Comparison of ENCODE assay signal across 14 mouse cellular contexts in genomic region chr1:57096740-57097139, GRCm38 (mm10).
DNase-seq lines count a peak whose midpoint lies in the region; ATAC-seq and TF ChIP-seq lines count a peak whose summit lies in the region.
"Had no signal": no experiment of that assay in that cellular context is flagged by ENCODE, and none has a peak within 500 bp of the region (broad histone marks: within the 10 kb centered on the region; RNA-seq: fewer than 3 reads in every experiment).

No protein-coding gene starts in this region.

- no peak overlapping the region for H3K9ac ChIP-seq in hindbrain, embryonic 12.5 days
- H3K9ac ChIP-seq in hindbrain, postnatal 0 days (replicated peaks; ENCODE audit: low read length): no peak overlapping the region
- no peak overlapping the region for H3K9ac ChIP-seq in limb, embryonic 13.5 days

- no peaks in the 10 kb centered on the region for H3K27me3 ChIP-seq in hindbrain, embryonic 12.5 days
- H3K27me3 ChIP-seq in hindbrain, postnatal 0 days (ENCODE audit: insufficient read depth, low read length): no peaks in the 10 kb centered on the region
- 0 out of 2 replicates have a peak, but pooled peaks cover 8% of the 10 kb centered on the region for H3K27me3 ChIP-seq in embryonic facial prominence, embryonic 10.5 days (replicated peaks; ENCODE audit: low read depth, poor library complexity, severe bottlenecking)
- peaks cover 13% of the 10 kb centered on the region; the same call in 1 of the 2 replicates for H3K27me3 ChIP-seq in limb, embryonic 13.5 days

- no peak for TF ChIP-seq CTCF in hindbrain, postnatal 0 days (IDR thresholded peaks at IDR 0.05; ENCODE audit: low read depth)

- no peak overlapping the region for H3K4me2 ChIP-seq in hindbrain, embryonic 12.5 days (replicated peaks)
- no peak overlapping the region for H3K4me2 ChIP-seq in hindbrain, postnatal 0 days (ENCODE audit: low read depth, low read length)
- peak overlapping the region; percentile 23; the same call in 1 of the 2 replicates for H3K4me2 ChIP-seq in limb, embryonic 13.5 days (replicated peaks)

- peak; percentile 35; the same call in 1 of the 2 replicates for ATAC-seq in hindbrain, embryonic 12.5 days (ENCODE audit: low FRiP score)
- no peak for ATAC-seq in hindbrain, postnatal 0 days
- ATAC-seq in limb, embryonic 13.5 days (ENCODE audit: low FRiP score, low read depth): peak; percentile 57
- ATAC-seq: activated CD4-positive, CD25-positive, alpha-beta regulatory T cell, adult 4 months had no signal

- H3K4me1 ChIP-seq in hindbrain, embryonic 12.5 days: peaks cover 15% of the 10 kb centered on the region
- no peaks in the 10 kb centered on the region for H3K4me1 ChIP-seq in hindbrain, postnatal 0 days (ENCODE audit: insufficient read depth, low read length)
- H3K4me1 ChIP-seq in embryonic facial prominence, embryonic 10.5 days: peaks cover 19% of the 10 kb centered on the region
- peaks cover 19% of the 10 kb centered on the region for H3K4me1 ChIP-seq in limb, embryonic 13.5 days

- no peak for DNase-seq in hindbrain, postnatal 0 days (ENCODE audit: low spot score)
- DNase-seq in Muller cell, postnatal 12 days (ENCODE audit: inconsistent ontology term): peak; percentile 47
- peak; percentile 52 for DNase-seq in embryonic facial prominence, embryonic 10.5 days (ENCODE audit: low spot score)
- no peak for DNase-seq in right cerebral cortex, postnatal 25 days
- DNase-seq in adrenal gland, postnatal 36 days: no peak
- DNase-seq: cerebellum, adult 9-11 months; gastrocnemius, postnatal 10 days; layer of hippocampus, adult 9-11 months; thymus, postnatal 25 days had no signal

- WGBS in hindbrain, embryonic 12.5 days: 59% methylated on average over 8 of the region's 8 CpGs
- WGBS in hindbrain, postnatal 0 days: 55% methylated on average over 8 of the region's 8 CpGs
- WGBS in embryonic facial prominence, embryonic 10.5 days: 51% methylated on average over 8 of the region's 8 CpGs
- 24% methylated on average over 8 of the region's 8 CpGs for WGBS in limb, embryonic 13.5 days

- H3K9me3 ChIP-seq in hindbrain, embryonic 12.5 days (replicated peaks): no peaks in the 10 kb centered on the region
- no peaks in the 10 kb centered on the region for H3K9me3 ChIP-seq in hindbrain, postnatal 0 days (ENCODE audit: low read length)
- H3K9me3 ChIP-seq in embryonic facial prominence, embryonic 10.5 days: no peaks in the 10 kb centered on the region
- H3K9me3 ChIP-seq in limb, embryonic 13.5 days: 0 out of 2 replicates have a peak, but pooled peaks cover 2% of the 10 kb centered on the region
- H3K9me3 ChIP-seq: forebrain, embryonic 10.5 days had no signal

- H3K4me3 ChIP-seq in hindbrain, embryonic 12.5 days: no peak overlapping the region
- H3K4me3 ChIP-seq in hindbrain, postnatal 0 days (ENCODE audit: low read length): no peak overlapping the region
- H3K4me3 ChIP-seq in embryonic facial prominence, embryonic 10.5 days: no peak overlapping the region
- H3K4me3 ChIP-seq in limb, embryonic 13.5 days: no peak overlapping the region
- H3K4me3 ChIP-seq: forebrain, embryonic 10.5 days had no signal

- no peaks in the 10 kb centered on the region for H3K36me3 ChIP-seq in hindbrain, embryonic 12.5 days
- no peaks in the 10 kb centered on the region for H3K36me3 ChIP-seq in hindbrain, postnatal 0 days (ENCODE audit: insufficient read depth, low read length)
- H3K36me3 ChIP-seq in embryonic facial prominence, embryonic 10.5 days (replicated peaks): no peaks in the 10 kb centered on the region
- no peaks in the 10 kb centered on the region for H3K36me3 ChIP-seq in limb, embryonic 13.5 days
- H3K36me3 ChIP-seq: forebrain, embryonic 10.5 days had no signal

- H3K27ac ChIP-seq in hindbrain, embryonic 12.5 days: no peak overlapping the region
- H3K27ac ChIP-seq in hindbrain, postnatal 0 days: no peak overlapping the region
- H3K27ac ChIP-seq in embryonic facial prominence, embryonic 10.5 days (replicated peaks): peak overlapping the region; percentile 79
- H3K27ac ChIP-seq in limb, embryonic 13.5 days: peak overlapping the region; percentile 11; the same call in 1 of the 2 replicates
- H3K27ac ChIP-seq: forebrain, embryonic 10.5 days; macrophage had no signal

Comparison
In these comparisons a context has a peak if more than half of its experiments do, and no peak if none do; other contexts are left out.
1. H3K27ac ChIP-seq: peak in embryonic facial prominence, embryonic 10.5 days (single experiment) and limb, embryonic 13.5 days (single experiment); none in hindbrain, embryonic 12.5 days (single experiment) and hindbrain, postnatal 0 days (single experiment).
2. DNase-seq: peak in Muller cell, postnatal 12 days (single experiment) and embryonic facial prominence, embryonic 10.5 days (single experiment); none in hindbrain, postnatal 0 days (single experiment), right cerebral cortex, postnatal 25 days (single experiment) and adrenal gland, postnatal 36 days (0 of 2).